Mouse (Mus musculus) adrenal gland, adult (tissue): ENCODE results near the gene Oas1d.

Experiments
- DNase-seq, 2 experiments: peaks; one replicate each; pipeline ENCODE4 v3.0.0; 2022 to 2023; ENCODE audit warnings: low spot score in 1 of 2; ENCODE audit not compliant: inconsistent age in 2 of 2

Oas1d gene

GRCm38 (mm10) chr5:120968134-120968532 lies 53.8 kb downstream of the Oas1d start:
- DNase-seq, result no peak

- DNase-seq, result no peak
Measured at GRCm38 (mm10) chr5:120968799-120969198, 54.5 kb downstream of the Oas1d start.

DNA sequence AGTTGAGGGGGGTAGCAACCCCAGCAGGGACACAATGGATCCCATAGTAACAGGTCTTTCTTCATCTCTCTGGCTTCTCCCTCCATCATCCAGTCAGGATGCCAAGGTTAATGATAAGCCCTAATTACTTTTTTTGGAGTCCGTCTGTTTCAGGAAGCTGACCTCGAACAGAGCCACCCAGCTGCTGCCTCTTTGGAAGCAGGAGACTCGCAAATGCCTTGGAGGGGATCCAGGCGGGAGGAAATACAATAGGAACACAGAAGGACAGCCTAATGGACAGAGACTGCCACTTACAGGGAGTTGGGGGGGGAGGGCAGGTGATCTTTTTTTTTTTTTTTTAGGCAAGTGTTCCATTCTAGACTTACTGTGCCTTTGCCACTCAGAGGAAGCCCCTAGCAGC lies 55.4 kb downstream of the Oas1d start:
- peak; percentile 56 to 74 for DNase-seq
